Mouse (Mus musculus) kidney, adult 9 months (tissue): ENCODE measurements around the gene Pik3r6.

Experiments
- DNase-seq: peaks from one replicate; pipeline ENCODE4 v3.0.0; 2022

The Pik3r6 gene

DNA sequence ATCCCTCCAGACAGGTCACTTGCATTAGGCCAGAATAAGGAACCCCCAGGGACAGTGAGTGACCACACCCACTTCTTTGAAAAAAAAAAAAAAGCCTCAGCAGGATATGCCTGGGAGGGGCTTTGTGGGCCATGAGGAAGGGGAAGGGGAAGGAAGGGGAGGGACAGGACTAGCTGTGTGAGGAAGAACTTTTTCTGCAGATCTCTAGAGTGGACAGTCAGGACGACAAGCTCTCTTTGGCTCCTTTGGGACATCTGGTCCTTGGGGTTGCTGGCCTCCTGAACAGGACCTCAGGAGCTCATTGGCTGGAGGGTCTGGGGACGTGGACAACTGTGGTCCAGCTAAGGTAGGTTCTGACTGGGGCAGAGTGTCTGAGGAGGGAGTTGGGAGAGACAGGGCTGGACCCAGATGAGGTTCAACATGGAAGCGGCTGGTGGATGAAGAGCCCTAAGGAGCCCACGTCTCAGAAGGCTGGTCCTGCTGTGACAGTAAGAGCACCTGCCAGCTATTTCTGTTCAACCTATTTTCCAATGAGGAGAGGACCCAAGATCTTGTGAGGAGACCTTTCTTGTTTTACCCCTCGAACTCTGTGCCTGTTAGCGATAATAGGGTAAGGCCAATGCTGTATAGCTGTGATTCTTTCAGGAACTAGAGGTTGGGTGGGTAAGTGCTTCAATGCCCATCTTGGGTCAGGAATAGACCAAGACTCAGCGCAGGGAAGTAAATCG, at the start of gene Pik3r6:
Gene Pik3r6, plus strand, starts transcription at position 118 of the 728 bp plus-strand sequence.
- DNase-seq = peak; percentile 42

DNA sequence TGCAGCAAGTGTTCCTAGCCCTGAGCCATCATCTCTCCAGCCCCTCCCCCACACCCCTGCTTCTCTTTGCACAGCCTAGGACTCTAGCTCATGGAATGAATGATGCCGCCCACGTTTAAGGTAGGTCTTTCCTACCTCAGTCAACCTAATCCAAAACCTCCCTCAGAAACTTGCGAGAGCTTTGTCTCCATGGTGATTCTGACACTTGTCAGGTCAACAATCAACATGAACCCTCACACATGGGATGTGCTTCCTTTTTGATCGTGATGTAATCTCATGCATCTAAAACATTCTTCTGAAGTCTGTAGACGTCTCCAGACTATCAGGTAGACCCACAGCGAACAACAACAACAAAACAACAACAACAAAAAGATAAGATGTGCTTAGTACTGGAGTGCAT, 49.5 kb upstream of the Pik3r6 start:
- no peak for DNase-seq

DNA sequence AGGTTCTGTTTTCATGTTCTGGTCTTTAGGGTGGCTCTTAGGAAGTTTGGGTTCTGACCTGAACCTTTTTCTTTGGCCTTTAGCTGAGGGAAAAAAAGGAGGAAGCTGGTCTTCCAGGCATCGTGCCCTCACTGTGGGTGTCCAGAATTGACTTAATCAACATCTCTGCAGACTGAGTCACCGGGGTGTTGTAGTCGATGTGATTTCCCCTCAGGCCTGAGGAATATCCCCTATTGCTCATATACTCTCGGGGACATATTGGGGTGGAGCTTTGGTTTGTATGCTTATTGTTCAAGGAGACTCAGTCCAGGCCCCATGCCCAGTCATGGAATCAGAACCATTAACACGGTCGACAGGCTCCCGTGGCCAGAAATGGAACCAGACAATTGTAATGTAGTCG, 44.7 kb upstream of the Pik3r6 start:
- no peak for DNase-seq

- no peak for DNase-seq
Measured at GRCm38 (mm10) chr11:68459021-68459420, 43.8 kb upstream of the Pik3r6 start.

GRCm38 (mm10) chr11:68459486-68459885, 43.3 kb upstream of the Pik3r6 start:
- DNase-seq = no peak

DNA sequence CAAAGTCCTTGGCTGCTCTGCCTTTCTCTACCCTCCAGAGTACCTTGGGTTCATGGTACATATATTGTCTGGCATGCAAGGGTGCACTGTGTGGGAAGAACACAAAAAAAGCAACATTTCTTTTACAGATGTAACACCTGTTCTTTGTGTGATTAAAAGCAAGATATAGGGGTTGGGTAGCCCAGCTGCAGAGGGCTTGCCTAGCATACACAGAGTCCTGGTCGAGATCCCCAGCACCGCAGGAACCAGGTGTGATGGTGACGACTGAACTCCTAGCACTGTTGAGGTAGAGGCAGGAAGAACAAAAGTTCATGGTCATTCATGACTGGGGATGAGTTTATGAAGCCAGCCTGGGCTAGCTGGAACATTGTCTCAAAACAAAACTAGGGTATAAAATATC, 40.1 kb upstream of the Pik3r6 start:
- DNase-seq = no peak

- DNase-seq = no peak
Measured at GRCm38 (mm10) chr11:68464260-68464659, 38.6 kb upstream of the Pik3r6 start.

DNA sequence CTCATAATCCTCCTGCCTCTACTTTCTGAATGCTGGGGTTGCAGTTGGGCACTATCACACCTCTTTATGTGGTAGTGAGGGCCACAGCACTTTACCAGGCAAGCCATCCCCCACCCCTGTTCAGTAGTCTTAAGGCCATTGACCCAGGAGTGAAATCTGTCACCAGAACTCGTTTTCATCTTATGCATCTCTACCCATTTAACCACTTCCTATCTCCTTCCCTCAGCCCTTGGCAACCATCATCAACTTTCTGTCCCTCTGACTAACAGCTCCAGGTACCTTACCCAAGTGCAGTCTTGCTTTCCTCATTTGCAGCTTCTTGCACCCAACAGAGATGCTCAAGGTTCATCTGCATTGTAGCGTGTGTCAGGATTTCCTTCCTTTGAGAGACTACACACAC, 37.7 kb upstream of the Pik3r6 start:
- DNase-seq = no peak

DNA sequence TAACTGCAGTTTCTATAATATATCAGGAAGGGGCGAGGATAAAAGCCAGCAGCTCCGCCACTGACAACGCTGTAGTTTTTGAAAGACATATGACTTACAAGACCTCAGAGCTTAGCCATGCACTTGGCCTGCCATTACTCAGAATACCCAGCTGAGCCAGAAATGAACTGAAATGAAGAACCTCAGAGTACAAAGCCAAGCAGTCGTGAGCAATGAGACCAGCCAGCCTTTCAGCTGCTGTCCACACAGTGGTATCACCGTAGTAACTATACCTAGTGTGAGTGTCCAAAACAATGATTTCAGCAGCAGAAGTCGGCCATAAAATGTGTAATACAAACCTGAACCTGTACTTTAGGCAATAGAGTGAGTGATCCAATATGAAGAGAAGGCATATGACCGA, 35.4 kb upstream of the Pik3r6 start:
- DNase-seq = no peak

DNA sequence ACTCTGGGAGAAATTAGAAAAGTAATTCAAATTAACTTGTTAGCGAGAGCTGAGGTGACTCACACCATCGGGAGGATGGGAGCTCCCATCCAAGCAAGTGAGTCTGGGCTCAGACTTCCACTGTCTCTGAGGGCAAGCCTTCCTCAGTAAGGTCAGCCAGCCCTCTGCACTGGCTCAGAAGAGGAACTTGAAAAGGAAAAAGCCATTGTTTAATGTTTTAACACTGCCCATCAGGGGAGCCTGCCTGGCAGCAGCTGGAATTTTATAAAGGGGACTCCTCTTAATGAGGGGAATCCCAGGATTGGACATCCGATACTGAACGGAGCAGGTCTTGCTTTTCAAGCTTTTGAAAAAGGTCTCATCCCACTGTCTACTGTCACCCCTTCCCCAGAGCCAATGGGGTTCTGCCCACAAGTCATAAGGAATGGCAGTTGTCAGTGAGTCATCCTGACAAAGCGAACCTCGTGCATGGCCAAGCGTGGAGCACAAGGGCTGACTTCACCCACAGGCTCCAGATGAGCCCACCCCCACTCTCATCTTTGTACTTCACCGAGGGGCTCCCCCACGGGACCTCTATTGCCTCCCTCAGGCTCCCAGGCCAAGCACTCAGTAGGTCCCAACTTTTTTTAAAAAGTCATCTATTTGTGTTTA, 34.7 kb upstream of the Pik3r6 start:
- no peak for DNase-seq

DNA sequence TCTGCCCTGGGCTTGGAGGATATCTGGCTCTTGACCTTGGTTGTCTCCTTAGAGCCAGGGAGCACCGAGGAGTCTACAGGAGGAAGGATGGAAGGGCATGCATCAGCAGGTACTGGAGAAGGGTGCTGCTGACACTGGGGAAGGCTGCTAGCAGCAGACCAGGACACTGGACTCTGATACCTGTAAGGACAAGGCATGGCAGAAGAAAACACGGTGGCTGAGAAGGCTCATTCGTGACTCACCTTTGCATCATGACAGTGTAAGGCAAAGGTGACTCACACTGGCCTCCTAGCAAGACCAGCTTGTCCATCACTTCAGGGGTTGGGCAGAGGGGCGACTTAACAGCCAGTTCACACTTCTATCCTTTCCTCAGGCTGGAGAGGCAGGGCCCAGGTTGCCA, 33.9 kb upstream of the Pik3r6 start:
- no peak for DNase-seq

DNA sequence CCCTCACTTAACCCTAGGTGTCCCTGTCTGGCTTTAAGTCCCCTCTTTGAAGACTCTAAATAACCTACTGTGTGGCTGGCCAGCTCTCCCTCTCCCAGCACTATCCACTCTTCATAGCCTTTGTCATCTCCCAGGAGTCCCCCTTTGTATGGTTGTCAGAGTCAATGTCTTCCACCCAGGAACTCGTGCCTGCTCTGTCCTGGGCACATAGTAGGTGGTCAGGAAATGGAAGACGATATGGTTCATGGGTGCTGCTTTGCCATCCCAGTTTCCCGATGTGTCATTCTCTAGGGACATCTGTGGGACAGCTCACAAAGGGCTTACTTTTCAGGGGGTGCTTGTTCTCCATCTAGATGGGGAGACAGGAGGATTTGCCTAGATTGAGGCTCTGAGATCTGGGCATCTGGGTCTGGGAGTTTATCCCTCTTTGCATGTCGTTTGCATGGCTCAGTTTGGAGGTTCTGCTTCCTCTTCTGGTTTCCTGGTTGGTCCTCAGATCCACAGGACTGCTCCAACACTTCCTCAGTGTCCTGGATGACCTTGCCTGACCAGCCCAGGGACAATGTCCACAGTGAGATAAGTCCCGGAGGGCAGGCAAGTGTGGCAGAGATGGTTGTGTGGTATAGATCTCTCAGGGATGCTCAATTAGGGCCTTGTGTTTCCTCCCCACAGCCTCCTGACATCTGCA, 30.5 kb upstream of the Pik3r6 start:
- DNase-seq = no peak

GRCm38 (mm10) chr11:68474600-68474999, 28.2 kb upstream of the Pik3r6 start:
- peak; percentile 8 for DNase-seq

- DNase-seq = no peak
Measured at GRCm38 (mm10) chr11:68475676-68476075, 27.1 kb upstream of the Pik3r6 start.

DNA sequence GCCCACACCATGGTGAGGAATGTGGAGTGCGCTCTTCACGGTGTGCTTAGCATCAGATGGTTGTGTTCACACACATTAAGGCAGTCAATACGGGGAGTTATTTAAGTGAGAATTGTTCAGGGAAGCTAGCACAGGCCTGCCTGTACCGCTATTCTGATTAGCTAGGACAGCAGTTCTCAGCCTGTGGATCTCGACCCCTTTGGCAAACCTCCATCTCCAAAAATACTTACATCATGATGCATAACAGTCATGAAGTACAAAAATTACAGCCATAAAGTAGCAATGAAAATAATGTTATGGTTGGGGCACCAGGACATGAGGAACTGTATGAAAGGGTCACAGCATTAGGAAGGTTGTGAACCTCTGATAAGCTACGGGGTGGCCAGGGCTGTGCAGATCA, 25.2 kb upstream of the Pik3r6 start:
- DNase-seq = no peak

GRCm38 (mm10) chr11:68478574-68478981, 24.2 kb upstream of the Pik3r6 start:
- no peak for DNase-seq

DNA sequence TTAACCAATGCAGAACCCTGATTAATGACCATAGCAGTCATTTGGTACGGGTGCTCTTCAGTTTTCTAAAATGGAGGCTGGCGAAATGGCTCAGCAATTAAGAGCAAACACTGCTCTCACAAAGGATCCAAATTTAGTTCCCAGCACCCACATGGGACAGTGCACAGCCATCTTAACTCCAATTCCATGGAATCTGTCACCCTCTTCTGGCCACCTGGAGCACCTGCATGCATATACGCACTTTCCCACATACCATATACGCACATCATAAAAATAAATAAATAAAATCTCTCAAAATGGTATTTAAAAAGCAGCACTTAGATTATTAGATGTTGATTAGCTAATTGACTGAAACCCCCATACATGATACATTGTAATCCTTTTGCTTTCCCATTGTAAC, 22.2 kb upstream of the Pik3r6 start:
- no peak for DNase-seq

DNA sequence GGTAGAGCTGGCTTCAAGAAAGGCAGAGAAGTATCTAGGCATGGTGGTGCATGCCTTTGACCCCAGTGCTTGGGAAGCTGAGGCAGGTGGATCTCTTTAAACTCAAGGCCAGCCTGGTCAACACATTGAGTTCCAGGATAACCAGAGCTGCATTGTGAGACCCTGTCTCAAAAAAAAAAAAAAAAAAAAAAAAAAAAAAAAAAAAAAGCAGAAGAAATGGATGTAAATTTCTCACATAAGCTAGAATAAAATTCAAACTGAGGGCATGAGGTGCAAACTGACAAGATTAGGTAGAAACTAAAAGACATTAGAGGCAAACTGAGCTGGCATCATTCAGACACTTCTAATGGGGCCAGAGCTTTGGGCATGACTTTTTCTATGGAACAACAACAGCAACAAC, 20.8 kb upstream of the Pik3r6 start:
- no peak for DNase-seq

DNA sequence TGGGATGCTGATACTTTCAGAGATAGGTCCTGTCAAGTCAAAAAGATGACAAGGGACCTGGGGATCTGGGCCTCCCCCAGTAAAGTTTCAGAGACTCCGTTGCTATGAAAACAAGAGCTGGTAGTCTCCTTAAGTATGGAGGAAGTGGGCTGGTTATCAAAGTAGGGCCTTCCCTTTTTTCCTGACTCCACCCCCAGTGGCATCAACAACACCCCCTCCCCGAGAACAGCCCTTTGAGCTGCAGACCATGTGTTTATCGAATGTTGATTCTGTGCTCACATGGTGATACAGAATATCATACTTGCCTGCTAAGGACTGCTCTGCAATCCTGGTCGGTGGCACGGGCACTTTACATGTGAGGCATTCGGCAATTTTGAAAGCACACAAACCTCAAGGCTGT, 19.6 kb upstream of the Pik3r6 start:
- no peak for DNase-seq

- no peak for DNase-seq
Measured at GRCm38 (mm10) chr11:68484431-68484830, 18.4 kb upstream of the Pik3r6 start.

GRCm38 (mm10) chr11:68485206-68485942, 17.4 kb upstream of the Pik3r6 start:
- peak; percentile 50 for DNase-seq

DNA sequence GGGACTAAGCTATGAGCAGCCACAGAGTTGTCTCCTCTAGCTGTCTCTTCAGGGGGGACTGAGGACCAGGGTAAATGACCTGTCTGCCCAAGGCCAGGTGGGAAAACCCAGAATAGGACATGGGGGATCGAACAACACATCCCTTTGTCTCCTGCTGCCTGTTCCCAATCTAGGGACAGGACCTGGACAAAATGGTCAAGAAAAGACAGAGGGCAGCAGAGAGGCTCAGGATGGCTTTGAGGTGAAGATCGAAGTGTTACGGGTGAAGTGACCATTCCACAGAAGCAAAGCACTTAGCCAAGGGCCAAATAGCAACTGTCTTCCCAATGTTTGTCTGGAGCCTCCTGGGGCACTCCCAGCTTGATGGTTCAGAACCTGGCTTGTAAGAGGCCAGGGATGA, 16.7 kb upstream of the Pik3r6 start:
- DNase-seq = no peak

GRCm38 (mm10) chr11:68487720-68488119, 15.1 kb upstream of the Pik3r6 start:
- DNase-seq = no peak
